Mouse (Mus musculus): Measurements from ENCODE around the gene Mtor.

Mtor gene

DNA sequence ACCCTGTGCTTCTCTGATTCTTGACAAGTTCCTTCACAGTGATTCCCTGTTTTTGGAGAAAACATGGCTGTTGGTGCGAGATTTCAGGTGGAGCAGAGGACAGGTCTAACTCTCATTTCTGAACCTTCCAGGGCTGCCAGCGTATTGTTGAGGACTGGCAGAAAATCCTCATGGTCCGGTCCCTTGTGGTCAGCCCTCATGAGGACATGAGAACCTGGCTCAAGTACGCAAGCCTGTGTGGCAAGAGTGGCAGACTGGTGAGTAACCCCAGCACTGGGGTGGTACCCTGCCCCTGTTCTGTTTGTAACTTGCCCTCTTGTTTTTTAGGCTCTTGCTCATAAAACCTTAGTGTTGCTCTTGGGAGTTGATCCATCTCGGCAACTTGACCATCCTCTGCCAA lies 81.9 kb downstream of the Mtor start:
- no peak for DNase-seq (ENCODE audit: extremely low read depth, low read depth, low spot score)

GRCm38 (mm10) chr4:148530778-148531177 lies 82.4 kb downstream of the Mtor start:
- no peak for DNase-seq (ENCODE audit: extremely low read depth, low read depth, low spot score)

GRCm38 (mm10) chr4:148531341-148531740 lies 82.9 kb downstream of the Mtor start:
- no peak for DNase-seq (ENCODE audit: extremely low read depth, low read depth, low spot score)

DNA sequence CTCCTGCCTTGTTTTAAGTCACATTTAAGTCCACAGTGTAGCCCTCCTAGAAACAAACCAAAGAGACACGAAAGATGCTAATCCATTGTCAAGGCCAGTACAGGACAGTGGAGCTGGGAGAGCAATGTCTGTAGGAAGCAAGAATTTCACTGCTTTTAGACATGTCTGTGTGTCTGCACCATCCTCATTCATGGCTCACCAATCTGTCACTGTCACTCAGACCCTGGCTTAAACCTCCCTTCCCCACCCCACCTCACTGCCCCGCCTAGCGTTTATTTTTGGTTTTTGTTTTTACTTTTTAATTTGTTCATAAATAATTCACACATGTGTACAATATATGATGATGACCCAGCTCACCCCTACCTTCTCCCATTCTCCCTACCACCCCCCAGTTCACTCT lies 84.1 kb downstream of the Mtor start:
- DNase-seq (ENCODE audit: extremely low read depth, low read depth, low spot score), result no peak

DNA sequence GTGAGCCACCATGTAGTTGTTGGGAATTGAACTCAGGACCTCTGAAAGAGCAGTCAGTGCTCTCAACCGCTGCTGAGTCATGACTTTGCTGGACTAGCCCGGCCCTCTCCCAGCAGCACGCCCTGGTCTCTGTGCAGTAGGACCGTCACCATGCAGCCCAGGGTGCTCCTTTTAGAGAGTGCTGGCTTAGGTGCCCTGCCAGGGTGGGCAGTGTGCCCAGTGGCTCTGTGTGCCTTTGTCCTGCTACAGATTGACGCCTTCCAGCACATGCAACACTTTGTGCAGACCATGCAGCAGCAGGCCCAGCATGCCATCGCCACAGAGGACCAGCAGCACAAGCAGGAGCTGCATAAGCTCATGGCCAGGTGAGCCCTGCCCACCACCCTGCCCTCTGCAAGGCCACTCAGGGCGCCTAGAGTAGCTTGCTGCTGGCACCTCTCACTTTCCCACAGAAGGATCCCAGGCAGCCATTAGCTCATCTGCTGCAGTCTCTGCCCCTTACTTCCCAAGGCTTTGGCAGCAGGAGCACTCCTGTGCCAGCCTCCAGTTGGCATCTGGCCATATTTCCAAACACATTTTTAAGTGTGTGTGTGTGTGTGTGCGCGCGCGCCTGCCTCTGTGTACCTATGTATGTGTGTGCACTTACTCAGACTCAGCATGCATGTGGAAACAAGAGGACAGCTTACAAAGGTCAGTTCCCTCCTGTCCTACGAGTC lies 85.4 kb downstream of the Mtor start:
- no peak for DNase-seq (ENCODE audit: extremely low read depth, low read depth, low spot score)

DNA sequence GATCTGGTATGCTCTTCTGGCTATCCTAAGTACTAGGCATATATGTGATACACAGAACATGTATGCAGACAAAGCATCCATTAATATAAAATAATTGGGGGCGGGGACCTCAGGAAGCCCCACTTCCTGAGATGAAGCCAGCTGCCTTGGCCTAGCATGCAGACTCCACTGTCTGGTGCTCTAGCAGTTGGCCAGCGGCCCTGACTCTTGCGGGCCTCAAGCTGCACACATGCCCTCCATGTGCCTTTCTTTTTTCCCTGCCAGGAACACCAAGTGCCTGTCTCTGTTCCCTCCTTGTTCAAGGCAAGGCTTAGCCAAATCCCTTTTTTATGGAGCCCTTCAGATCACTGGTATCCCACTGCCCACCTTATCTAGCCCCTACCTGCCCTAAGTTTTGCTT lies 87.5 kb downstream of the Mtor start:
- no peak for DNase-seq (ENCODE audit: extremely low read depth, low read depth, low spot score)

DNA sequence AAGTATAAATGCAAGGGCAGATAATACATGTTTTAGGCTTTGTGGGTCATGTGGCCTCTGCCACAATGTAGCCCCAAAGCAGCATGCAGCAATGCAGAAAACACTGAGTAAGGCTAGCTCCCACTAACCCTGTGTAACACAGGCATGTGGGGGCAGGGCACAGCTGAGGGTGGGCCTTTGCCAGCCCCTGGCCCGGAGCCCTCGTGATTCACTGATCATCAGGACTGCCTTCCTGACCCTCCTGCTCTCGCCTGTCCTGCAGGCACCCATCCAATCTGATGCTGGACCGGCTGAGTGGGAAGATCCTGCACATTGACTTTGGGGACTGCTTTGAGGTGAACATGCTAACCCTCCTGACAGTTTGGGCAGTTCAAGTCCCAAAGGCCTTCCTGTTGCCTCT lies 100.7 kb downstream of the Mtor start:
- no peak for DNase-seq (ENCODE audit: extremely low read depth, low read depth, low spot score)

DNA sequence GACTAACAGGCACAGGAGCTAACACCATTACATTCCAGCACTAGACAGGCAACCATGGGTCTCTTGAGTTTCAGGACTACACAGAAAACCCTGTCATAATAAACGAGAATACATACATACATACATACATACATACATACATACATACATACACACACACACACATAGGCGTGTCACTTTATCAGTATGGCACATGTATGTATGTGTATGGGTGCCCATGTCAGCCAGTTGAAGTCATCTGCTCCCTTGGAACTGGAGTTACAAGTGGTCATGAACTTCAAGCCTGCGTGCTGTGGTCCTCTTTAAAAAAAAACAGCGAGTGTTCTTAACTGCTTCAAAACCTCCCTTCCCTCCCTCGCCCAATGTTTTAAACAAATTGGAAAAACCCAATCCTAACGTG lies 109.4 kb downstream of the Mtor start:
- DNase-seq (ENCODE audit: extremely low read depth, low read depth, low spot score), result no peak

DNA sequence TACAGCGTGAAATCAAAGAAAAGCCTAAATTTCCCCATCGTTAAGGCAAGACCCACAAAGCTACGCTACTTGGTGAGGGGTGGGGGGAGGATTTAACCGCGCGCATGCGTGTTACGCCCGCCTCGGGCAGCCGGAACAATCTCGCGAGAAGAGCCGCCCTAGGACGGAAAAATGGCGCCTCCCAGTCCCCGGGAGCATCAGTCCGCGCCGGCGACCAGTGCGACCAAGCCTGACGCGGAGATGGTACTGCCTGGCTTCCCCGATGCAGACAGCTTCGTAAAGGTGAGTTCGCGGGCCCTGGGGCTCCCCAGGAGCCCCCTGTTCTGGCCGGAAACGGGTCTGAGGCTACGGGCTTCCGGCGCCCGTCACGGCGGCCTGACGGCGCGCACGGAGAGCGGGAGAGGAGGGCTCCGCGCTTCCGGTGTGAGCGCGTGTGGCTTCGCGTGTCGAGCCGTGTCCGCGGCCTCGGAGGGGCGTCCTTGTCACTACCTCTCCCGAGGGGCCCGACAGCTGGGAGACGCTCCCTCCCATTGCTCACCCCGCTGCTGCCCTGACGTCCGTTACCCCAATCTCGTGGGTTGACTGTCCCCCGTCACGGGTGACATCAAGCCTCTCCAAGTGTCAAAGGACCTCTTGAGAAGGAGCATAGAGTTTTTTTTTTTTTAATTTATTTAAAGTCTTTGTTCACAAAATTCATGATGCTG lies 110.0 kb downstream of the Mtor start, which contains the start of gene Exosc10:
Exosc10 (plus strand) TSS at position 133 of the 704 bp plus-strand sequence.
- DNase-seq (ENCODE audit: extremely low read depth, low read depth, low spot score), result no peak

DNA sequence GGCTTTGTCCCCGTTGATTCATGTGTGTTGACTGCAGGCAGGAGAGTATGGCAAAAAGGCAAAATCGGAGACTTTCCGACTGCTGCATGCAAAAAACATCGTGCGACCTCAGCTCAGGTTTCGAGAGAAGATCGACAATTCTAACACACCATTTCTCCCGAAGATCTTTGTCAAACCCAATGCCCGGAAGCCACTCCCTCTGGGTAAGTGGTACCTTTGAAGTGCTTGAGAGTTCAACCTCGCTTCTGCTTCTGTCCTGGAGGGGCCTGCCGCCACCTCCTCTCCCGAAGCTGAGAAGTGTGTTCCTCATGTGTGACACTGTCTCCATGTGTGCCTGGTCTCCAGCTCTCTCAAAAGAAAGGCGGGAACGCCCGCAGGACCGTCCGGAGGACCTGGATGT lies 114.3 kb downstream of the Mtor start:
- no peak for DNase-seq (ENCODE audit: extremely low read depth, low read depth, low spot score)

- DNase-seq (ENCODE audit: extremely low read depth, low read depth, low spot score), result no peak
Observed at GRCm38 (mm10) chr4:148563595-148563994, 115.2 kb downstream of the Mtor start.

GRCm38 (mm10) chr4:148570138-148570537 lies 121.7 kb downstream of the Mtor start:
- no peak for DNase-seq (ENCODE audit: extremely low read depth, low read depth, low spot score)

DNA sequence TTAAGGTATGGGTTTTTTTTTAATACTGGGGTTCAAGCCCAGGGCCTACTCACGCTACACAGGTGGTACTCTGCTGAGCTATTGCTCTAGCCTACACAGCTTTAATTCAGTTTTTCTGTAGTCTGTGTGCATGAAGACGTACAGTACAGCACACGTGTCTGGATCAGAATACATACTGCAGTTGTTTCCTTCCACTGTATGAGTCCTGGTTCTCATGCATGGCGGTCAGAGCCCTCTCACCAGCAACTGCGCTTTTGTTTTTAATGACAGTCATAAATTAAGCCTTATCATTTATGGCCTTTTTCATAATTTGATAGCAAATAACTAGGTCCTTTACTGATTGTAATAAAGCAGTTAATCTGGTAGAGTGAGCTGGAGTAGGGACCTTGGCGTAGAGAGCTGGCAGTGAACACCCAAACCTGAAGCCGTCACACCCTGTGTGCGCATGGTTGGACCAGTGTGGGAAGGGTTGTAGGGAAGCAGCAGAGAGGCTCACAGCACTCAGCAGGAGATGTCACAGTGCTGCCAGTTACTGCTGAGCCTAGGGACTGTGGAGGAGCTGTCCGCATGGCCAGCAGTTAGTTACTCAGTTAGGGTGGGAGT lies 122.4 kb downstream of the Mtor start:
- DNase-seq (ENCODE audit: extremely low read depth, low read depth, low spot score), result no peak

- DNase-seq (ENCODE audit: extremely low read depth, low read depth, low spot score), result no peak
Observed at GRCm38 (mm10) chr4:148573222-148573621, 124.8 kb downstream of the Mtor start.

GRCm38 (mm10) chr4:148580765-148581164 lies 132.4 kb downstream of the Mtor start:
- DNase-seq (ENCODE audit: extremely low read depth, low read depth, low spot score), result no peak

- no peak for DNase-seq (ENCODE audit: extremely low read depth, low read depth, low spot score)
Observed at GRCm38 (mm10) chr4:148581422-148581821, 133.0 kb downstream of the Mtor start.

GRCm38 (mm10) chr4:148583257-148583656 lies 134.8 kb downstream of the Mtor start:
- DNase-seq (ENCODE audit: extremely low read depth, low read depth, low spot score), result no peak

DNA sequence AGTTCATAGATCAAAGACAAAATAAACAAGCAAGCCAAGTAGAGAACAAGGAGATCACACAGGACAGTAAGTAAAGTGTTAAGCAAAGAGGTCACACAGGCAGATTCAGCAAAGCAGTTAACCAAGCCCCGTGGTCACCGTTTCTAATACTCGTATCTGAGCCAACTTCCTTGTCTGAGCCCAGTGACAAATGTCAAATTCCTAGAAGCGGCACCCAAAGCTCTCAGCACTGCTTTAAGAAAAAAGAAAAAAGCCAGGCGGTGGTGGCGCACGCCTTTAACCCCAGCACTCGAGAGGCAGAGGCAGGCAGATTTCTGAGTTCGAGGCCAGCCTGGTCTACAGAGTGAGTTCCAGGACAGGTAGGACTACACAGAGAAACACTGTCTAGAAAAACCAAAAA lies 138.2 kb downstream of the Mtor start:
- DNase-seq (ENCODE audit: extremely low read depth, low read depth, low spot score), result no peak

GRCm38 (mm10) chr4:148588793-148589192 lies 140.4 kb downstream of the Mtor start:
- DNase-seq (ENCODE audit: extremely low read depth, low read depth, low spot score), result no peak

GRCm38 (mm10) chr4:148589565-148589964 lies 141.2 kb downstream of the Mtor start:
- no peak for DNase-seq (ENCODE audit: extremely low read depth, low read depth, low spot score)

GRCm38 (mm10) chr4:148590421-148591170 lies 142.2 kb downstream of the Mtor start:
- no peak for DNase-seq (ENCODE audit: extremely low read depth, low read depth, low spot score)

Measured in fat pad, adult 2 months (tissue).